17 mouse cellular contexts compared by ENCODE assay signal in the genomic region with DNA sequence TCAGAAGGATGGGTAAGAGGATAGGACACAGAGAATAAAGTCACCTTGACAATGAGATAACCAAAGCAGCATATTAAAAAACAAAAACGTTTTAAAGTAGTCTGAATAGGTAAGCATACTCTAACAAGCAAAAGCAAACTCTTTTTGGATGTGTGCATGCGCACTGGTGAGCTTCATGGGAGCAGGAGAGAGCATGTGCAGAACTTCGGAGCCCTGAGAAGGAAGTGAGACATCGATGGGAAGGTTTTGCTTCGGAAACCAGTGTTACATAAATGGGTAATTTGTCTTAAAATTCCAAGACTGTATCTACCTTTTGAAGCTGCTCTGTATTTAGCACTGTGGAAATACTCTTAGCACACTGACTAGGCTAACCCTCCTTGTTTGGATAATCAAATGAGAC.
DNase-seq lines count a peak whose midpoint lies in the region; ATAC-seq and TF ChIP-seq lines count a peak whose summit lies in the region.
"Had no signal": no experiment of that assay in that cellular context is flagged by ENCODE, and none has a peak within 500 bp of the region (broad histone marks: within the 10 kb centered on the region; RNA-seq: fewer than 3 reads in every experiment).

No protein-coding gene starts in this region.

- 0 out of 2 replicates have a peak, but pooled peaks have one; percentile 55 for ATAC-seq in frontal cortex, adult (ENCODE audit: low TSS enrichment)
- ATAC-seq in hindbrain, embryonic 15.5 days (ENCODE audit: low FRiP score, low read depth), result peak; percentile 19; the same call in 1 of the 2 replicates
- no peak for ATAC-seq in hindbrain, embryonic 12.5 days (ENCODE audit: low FRiP score)
- ATAC-seq: activated CD4-positive, CD25-positive, alpha-beta regulatory T cell, adult 4 months; CD4-positive, CD25-positive, alpha-beta regulatory T cell, adult 4 months; Patski had no signal

- H3K4me3 ChIP-seq in hindbrain, embryonic 15.5 days, result no peak overlapping the region
- H3K4me3 ChIP-seq in hindbrain, embryonic 12.5 days, result no peak overlapping the region
- H3K4me3 ChIP-seq in left cerebral cortex, adult 2 months, result no peak overlapping the region

- no peak overlapping the region for H3K27ac ChIP-seq in hindbrain, embryonic 15.5 days (replicated peaks)
- no peak overlapping the region for H3K27ac ChIP-seq in hindbrain, embryonic 12.5 days
- peak overlapping the region; percentile 34; the same call in 1 of the 2 replicates for H3K27ac ChIP-seq in left cerebral cortex, adult 2 months

- WGBS in hindbrain, embryonic 15.5 days, result 81% methylated on average over 5 of the region's 5 CpGs
- 81% methylated on average over 5 of the region's 5 CpGs for WGBS in hindbrain, embryonic 12.5 days

- no peaks in the 10 kb centered on the region for H3K27me3 ChIP-seq in hindbrain, embryonic 15.5 days
- H3K27me3 ChIP-seq in hindbrain, embryonic 12.5 days, result no peaks in the 10 kb centered on the region
- H3K27me3 ChIP-seq: CH12.LX had no signal

- no peak for TF ChIP-seq CTCF in left cerebral cortex, adult 2 months (IDR thresholded peaks at IDR 0.05)

- H3K9ac ChIP-seq in hindbrain, embryonic 15.5 days, result no peak overlapping the region
- no peak overlapping the region for H3K9ac ChIP-seq in hindbrain, embryonic 12.5 days

- H3K9me3 ChIP-seq in hindbrain, embryonic 15.5 days, result no peaks in the 10 kb centered on the region
- no peaks in the 10 kb centered on the region for H3K9me3 ChIP-seq in hindbrain, embryonic 12.5 days (replicated peaks)

- H3K4me1 ChIP-seq in hindbrain, embryonic 15.5 days (replicated peaks), result peaks cover 8% of the 10 kb centered on the region
- H3K4me1 ChIP-seq in hindbrain, embryonic 12.5 days, result peaks cover 3% of the 10 kb centered on the region; the same call in 1 of the 2 replicates

- H3K4me2 ChIP-seq in hindbrain, embryonic 15.5 days, result no peak overlapping the region
- no peak overlapping the region for H3K4me2 ChIP-seq in hindbrain, embryonic 12.5 days (replicated peaks)

- no peaks in the 10 kb centered on the region for H3K36me3 ChIP-seq in hindbrain, embryonic 15.5 days
- H3K36me3 ChIP-seq in hindbrain, embryonic 12.5 days, result no peaks in the 10 kb centered on the region
- H3K36me3 ChIP-seq: G1E had no signal

- intact Hi-C loops in left cerebral cortex, adult 2 months (cut with DNase I), result no loop called here
- intact Hi-C loops in left cerebral cortex, postnatal 14 days (cut with DNase I), result no loop called here

- no peak for DNase-seq in frontal cortex, postnatal 36 days (ENCODE audit: low spot score in 2 of 2)
- no peak for DNase-seq in left cerebral cortex, adult 2 months (ENCODE audit: extremely low spot score in 1 of 2, low spot score in 2 of 2)
- no peak for DNase-seq in left cerebral cortex, postnatal 14 days (ENCODE audit: low spot score in 2 of 2)
- peak; percentile 58 for DNase-seq in brain, adult 2 months (ENCODE audit: low read depth, low spot score)
- no peak for DNase-seq in cerebellum, adult 9-10 months
- DNase-seq: adrenal gland, adult 8-10 months; adrenal gland, postnatal 25 days; B cell, adult 2 months; cerebellum, adult 11 months had no signal
